Mouse (Mus musculus) hindbrain, embryonic 13.5 days (tissue): Measurements from ENCODE around the gene Pecr. TPM values are rescaled to one million over a fixed set of nuclear protein-coding genes. Genes with fewer than 3 reads are reported as not detected.

Experiments
- ATAC-seq: fragments of 200-750 bp; cut with Nextera tagmentation; 2 replicates; pipeline ENCODE4 v1.8.0; 2017; ENCODE audit warnings: moderate TSS enrichment; ENCODE audit not compliant: low FRiP score
- H3K27ac ChIP-seq: fragments of 300-500 bp; sonication (generic); 2 replicates; pipeline ENCODE4 v1.5.1; 2015; ENCODE audit warnings: inconsistent platforms, mild to moderate bottlenecking, moderate library complexity
- H3K27me3 ChIP-seq: fragments of 300-500 bp; sonication (generic); 2 replicates; pipeline ENCODE4 v1.6.1; 2015; ENCODE audit warnings: mild to moderate bottlenecking, inconsistent platforms
- H3K36me3 ChIP-seq: fragments of 300-500 bp; sonication (generic); 2 replicates; pipeline ENCODE4 v1.6.1; 2015; ENCODE audit warnings: mild to moderate bottlenecking, inconsistent platforms
- H3K4me1 ChIP-seq: fragments of 300-500 bp; sonication (generic); replicated peaks from 2 replicates; pipeline ENCODE4 v1.6.1; 2015; ENCODE audit warnings: inconsistent platforms
- H3K4me2 ChIP-seq: fragments of 300-500 bp; sonication (generic); 2 replicates; pipeline ENCODE4 v1.6.1; 2015; ENCODE audit warnings: inconsistent platforms, mild to moderate bottlenecking, moderate library complexity
- H3K4me3 ChIP-seq: fragments of 300-500 bp; sonication (generic); 2 replicates; pipeline ENCODE4 v1.5.1; 2015; ENCODE audit warnings: mild to moderate bottlenecking, inconsistent platforms
- H3K9ac ChIP-seq: fragments of 300-500 bp; sonication (generic); 2 replicates; pipeline ENCODE4 v1.6.1; 2015; ENCODE audit warnings: mild to moderate bottlenecking, inconsistent platforms
- H3K9me3 ChIP-seq: fragments of 300-500 bp; sonication (generic); 2 replicates; pipeline ENCODE4 v1.6.1; 2016; ENCODE audit warnings: inconsistent platforms
- WGBS: fragments of 180-500 bp; shearing (Covaris S2); methylation state at CpG from one replicate; pipeline ENCODE4 v1.1.7; 2015; 5-methylcytosine and 5-hydroxymethylcytosine counted together
- polyA plus RNA-seq: library from polyadenylated mRNA; unstranded; fragments of >200 nt; fragmentation: Nextera tagmentation; extraction: Ambion mirVana; gene quantifications from 2 replicates; pipeline ENCODE4 v1.2.1, GENCODE M21; 2015

The Pecr gene
- polyA plus RNA-seq, 1 experiment from 2014 or later: 8.9 TPM

DNA sequence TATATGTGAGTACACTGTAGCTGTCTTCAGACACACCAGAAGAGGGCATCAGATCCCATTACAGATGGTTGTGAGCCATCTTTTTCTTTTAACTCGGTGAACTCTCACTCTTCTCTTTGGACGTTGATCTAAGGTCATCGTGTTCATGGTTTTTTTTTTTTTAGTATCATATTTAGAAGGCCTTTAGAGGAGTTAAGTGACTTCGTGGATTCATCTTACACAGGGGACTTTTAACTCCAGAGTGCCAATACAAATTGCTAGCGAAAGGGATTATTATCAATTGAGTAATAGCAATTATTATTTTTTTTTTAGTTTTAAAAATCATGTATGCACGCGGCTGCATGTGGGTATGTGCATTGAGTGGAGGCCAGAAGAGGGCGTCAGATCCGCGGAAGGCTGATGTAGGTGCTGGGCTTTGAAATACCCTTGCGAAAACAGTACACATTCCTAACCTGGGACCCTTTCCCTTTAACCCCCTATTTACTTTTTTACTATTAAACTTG, 22.6 kb upstream of the Pecr start:
- H3K36me3 ChIP-seq: no peaks in the 10 kb centered on the region
- ATAC-seq: peak; percentile 90
- peak overlapping the region; percentile 89 for H3K27ac ChIP-seq
- peak overlapping the region; percentile 78 for H3K9ac ChIP-seq
- peak overlapping the region; percentile 64 for H3K4me2 ChIP-seq
- peak overlapping the region; percentile 62 for H3K4me3 ChIP-seq
- WGBS: 2% methylated on average over 11 of the region's 11 CpGs
- no peaks in the 10 kb centered on the region for H3K9me3 ChIP-seq
- H3K4me1 ChIP-seq: peaks cover 25% of the 10 kb centered on the region
- no peaks in the 10 kb centered on the region for H3K27me3 ChIP-seq

DNA sequence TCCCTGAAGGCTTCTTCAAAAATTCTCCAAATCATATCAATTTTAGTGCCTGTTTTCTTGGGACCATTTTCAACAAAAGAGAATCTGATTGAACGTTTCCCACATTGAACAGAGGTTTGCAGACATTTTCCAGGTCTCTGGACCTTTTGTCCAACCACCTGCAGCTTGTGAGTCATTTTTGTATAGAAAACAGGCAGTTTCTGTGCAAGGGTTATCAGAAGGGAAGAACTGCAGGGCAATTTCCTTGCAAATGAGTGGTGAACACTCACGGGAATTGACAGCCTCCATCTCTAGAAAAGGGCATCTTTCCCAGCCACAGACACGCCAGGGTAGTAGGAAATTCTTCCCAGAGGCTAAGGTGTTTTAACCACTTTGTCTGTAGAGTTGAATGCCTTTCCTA, 22.1 kb upstream of the Pecr start:
- H3K9ac ChIP-seq: no peak overlapping the region
- no peaks in the 10 kb centered on the region for H3K27me3 ChIP-seq
- peaks cover 25% of the 10 kb centered on the region for H3K4me1 ChIP-seq
- peaks cover 4% of the 10 kb centered on the region; the same call in 1 of the 2 replicates for H3K36me3 ChIP-seq
- H3K4me2 ChIP-seq: peak overlapping the region; percentile 64
- no peaks in the 10 kb centered on the region for H3K9me3 ChIP-seq
- peak overlapping the region; percentile 62; the same call in 1 of the 2 replicates for H3K27ac ChIP-seq
- H3K4me3 ChIP-seq: no peak overlapping the region
- 41% methylated on average over 3 of the region's 3 CpGs for WGBS
- no peak for ATAC-seq

DNA sequence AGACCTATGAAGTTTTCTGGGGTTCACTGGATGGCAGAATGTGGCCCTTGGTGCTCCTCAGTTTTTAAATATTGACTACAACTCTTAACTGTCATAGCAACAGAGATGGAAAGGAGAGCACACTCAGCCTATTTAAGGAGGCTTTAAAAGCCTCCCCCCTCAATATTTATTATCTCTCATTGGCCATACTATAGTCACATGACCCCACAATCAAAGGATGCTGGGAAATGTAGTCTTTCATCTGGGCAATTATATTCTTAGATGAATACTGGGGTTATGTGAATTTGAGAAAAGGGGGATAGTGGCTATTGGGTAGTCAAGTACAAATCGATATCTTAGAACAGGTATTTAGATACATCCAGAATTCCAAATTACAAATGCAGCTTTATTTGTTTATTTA, 17.7 kb upstream of the Pecr start:
- no peak overlapping the region for H3K4me3 ChIP-seq
- ATAC-seq: no peak
- H3K4me1 ChIP-seq: 0 out of 2 replicates have a peak, but pooled peaks cover 5% of the 10 kb centered on the region
- H3K9me3 ChIP-seq: no peaks in the 10 kb centered on the region
- H3K27ac ChIP-seq: no peak overlapping the region
- WGBS: 93% methylated on average over 1 of the region's 1 CpGs
- peaks cover 36% of the 10 kb centered on the region for H3K36me3 ChIP-seq
- no peak overlapping the region for H3K4me2 ChIP-seq
- no peak overlapping the region for H3K9ac ChIP-seq
- no peaks in the 10 kb centered on the region for H3K27me3 ChIP-seq

DNA sequence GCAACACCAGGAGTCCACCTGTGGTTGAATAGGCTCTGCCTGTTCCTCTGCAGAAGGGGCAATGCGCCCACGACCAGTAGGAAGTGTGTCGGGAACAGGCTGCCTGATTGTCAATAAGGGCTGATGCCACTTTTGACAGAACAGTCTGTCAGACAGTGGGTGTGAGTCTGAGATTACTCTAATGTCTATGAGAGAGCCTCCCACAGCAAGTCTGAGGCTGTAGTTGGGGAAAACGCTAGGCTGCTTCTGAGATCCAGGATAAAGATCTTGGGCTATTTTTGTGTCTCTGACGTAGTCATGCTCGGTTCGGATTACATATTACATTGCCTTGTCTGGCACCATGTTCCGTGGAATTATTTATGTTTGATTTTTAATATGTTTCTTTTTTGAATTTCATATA, 11.6 kb upstream of the Pecr start:
- H3K27me3 ChIP-seq: no peaks in the 10 kb centered on the region
- H3K4me2 ChIP-seq: no peak overlapping the region
- H3K9me3 ChIP-seq: no peaks in the 10 kb centered on the region
- no peak overlapping the region for H3K9ac ChIP-seq
- no peak overlapping the region for H3K4me3 ChIP-seq
- no peak overlapping the region for H3K27ac ChIP-seq
- peaks cover 47% of the 10 kb centered on the region for H3K36me3 ChIP-seq
- H3K4me1 ChIP-seq: no peaks in the 10 kb centered on the region
- no peak for ATAC-seq
- WGBS: 87% methylated on average over 8 of the region's 8 CpGs

DNA sequence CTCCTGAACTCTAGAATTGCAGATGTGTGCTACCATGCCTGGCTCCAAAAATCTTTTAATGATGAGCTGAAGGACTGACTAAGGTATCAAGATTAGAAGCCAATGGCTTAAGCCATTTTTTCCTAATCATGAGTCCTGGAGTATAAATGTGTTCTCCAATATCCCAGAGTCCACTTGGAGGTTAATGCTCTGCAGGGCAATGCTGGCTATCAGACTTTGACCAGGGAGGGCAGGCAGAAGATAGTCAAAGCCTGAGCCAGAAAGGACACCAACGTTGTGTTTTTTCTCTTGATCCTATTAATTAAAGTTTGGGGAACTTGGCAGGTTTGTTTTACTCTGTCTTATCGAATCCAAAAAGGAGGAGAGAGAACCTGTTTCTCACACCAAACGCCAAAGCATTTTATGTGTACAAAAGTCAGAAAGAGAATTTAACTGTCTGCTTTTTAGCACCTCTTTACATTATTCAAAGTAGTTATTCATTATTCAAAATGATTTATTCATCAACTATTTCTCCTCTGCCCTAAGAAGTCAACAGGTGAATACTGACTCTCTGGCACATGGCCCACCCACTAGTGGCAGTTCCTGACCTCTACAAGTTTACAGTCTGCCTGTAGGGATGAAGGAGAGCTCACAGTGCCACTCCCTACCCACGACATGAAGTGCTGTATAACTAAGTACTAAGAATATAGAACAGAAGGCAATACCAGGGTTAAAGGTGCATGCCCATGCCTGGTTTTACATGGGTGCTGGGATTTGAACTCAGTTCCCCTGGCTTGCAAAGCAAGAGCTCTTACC, 10.0 kb upstream of the Pecr start:
- Histone ChIP-seq H3K4me2 (no peak overlapping the region), H3K9ac (no peak overlapping the region), H3K9me3 (no peaks in the 10 kb centered on the region), H3K27me3 (no peaks in the 10 kb centered on the region), H3K4me1 (no peaks in the 10 kb centered on the region), H3K27ac (no peak overlapping the region), H3K4me3 (no peak overlapping the region), H3K36me3 (peaks cover 30% of the 10 kb centered on the region)
- no peak for ATAC-seq
- 73% methylated on average over 4 of the region's 4 CpGs for WGBS

DNA sequence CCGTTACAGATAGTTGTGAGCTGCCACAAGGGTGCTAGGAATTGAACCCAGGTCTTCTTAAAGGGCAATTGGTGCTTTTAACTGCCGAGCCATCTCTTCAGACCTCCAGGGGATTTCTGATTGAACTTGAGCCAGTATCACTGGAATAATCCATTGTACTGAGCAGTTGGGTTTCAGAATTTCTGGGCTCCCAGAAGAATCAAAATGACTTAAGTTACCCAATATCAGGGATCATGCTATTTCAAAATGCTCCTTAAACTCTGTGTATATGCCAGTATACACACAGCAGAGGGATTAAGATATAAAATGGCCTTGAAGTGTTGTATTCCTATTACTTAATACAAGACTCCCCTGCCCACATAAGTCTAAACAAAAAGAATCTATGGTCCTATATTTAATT, 7.8 kb upstream of the Pecr start:
- H3K9me3 ChIP-seq: no peaks in the 10 kb centered on the region
- H3K4me2 ChIP-seq: no peak overlapping the region
- H3K36me3 ChIP-seq: peaks cover 19% of the 10 kb centered on the region
- H3K27me3 ChIP-seq: no peaks in the 10 kb centered on the region
- H3K4me1 ChIP-seq: peaks cover 16% of the 10 kb centered on the region
- H3K9ac ChIP-seq: no peak overlapping the region
- H3K27ac ChIP-seq: no peak overlapping the region
- no peak overlapping the region for H3K4me3 ChIP-seq
- WGBS: 86% methylated on average over 2 of the region's 2 CpGs
- ATAC-seq: no peak

DNA sequence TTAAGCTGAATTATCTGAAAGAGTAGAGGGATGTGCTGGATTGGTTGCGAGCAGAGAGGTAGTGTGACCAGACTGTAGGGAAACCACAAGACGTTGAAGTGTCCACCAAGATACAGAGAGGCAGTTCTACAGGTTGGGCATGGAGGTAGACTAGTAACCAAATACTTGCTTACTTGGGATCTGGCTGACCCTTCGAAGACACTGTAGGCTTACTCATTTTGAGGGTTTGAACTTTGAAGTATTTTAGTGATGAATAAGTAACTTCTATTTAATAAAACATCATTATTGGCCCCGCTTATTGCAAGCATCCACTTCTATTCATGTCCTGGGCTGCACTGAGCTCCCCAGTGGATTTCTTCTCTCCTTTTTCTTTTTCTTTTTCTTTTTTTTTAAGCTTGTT, 7.3 kb upstream of the Pecr start:
- Histone ChIP-seq H3K4me2 (no peak overlapping the region), H3K36me3 (peaks cover 19% of the 10 kb centered on the region), H3K9me3 (no peaks in the 10 kb centered on the region), H3K4me1 (peaks cover 22% of the 10 kb centered on the region), H3K27me3 (no peaks in the 10 kb centered on the region), H3K4me3 (no peak overlapping the region), H3K9ac (no peak overlapping the region), H3K27ac (no peak overlapping the region)
- 93% methylated on average over 4 of the region's 4 CpGs for WGBS
- no peak for ATAC-seq

DNA sequence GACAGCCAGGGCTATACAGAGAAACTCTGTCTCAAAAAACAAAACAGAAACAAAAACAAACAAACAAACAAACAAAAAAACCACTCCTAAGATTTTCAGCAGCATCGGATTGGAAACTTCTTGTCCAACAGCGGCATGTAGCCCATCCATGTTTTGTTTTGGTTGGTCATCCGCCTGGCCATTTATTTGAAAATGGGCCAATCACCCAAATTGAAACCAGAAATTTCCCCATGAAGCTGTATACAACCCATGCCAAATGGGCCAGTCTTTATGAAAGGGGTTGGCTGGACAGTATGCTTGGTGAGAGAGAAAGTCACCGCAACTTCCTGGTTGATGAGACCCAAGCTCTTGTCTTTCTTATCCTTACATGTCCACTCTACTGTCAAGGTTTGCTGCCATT, 6.8 kb upstream of the Pecr start:
- 96% methylated on average over 4 of the region's 4 CpGs for WGBS
- H3K4me1 ChIP-seq: peaks cover 27% of the 10 kb centered on the region
- H3K9me3 ChIP-seq: no peaks in the 10 kb centered on the region
- no peak overlapping the region for H3K9ac ChIP-seq
- no peak overlapping the region for H3K4me2 ChIP-seq
- H3K27me3 ChIP-seq: no peaks in the 10 kb centered on the region
- no peak overlapping the region for H3K27ac ChIP-seq
- H3K4me3 ChIP-seq: no peak overlapping the region
- peaks cover 19% of the 10 kb centered on the region for H3K36me3 ChIP-seq
- ATAC-seq: no peak

DNA sequence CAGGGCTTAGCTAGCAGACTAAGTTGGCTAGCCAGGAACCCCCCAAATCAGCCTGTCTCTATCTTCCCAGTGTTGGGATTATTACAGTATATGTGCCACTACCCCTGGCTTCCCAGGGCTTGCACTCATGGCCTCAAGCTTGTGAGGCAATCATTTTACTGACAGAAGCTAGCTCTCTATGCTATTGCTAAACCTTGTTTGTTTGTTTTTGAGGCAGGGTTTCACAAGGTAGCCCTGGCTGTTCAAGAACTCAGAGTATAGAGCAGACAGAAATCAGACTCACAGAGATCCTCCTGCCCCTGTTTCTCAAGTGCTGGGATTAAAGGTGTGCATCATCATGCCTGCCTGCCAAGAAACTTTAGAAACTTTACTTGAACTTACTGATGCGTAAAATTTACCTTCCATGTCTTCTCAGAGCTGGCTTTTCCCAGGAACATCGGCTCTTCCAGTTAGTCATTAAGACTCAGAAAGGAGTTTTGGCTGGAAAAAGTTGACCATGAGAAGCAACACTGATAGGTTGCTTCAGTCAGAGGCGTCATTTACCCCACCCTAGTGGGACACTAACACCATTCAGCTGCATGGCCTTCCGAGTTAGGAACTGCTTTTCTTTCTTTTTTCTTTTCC, 4.5 kb upstream of the Pecr start:
- WGBS: 88% methylated on average over 4 of the region's 4 CpGs

DNA sequence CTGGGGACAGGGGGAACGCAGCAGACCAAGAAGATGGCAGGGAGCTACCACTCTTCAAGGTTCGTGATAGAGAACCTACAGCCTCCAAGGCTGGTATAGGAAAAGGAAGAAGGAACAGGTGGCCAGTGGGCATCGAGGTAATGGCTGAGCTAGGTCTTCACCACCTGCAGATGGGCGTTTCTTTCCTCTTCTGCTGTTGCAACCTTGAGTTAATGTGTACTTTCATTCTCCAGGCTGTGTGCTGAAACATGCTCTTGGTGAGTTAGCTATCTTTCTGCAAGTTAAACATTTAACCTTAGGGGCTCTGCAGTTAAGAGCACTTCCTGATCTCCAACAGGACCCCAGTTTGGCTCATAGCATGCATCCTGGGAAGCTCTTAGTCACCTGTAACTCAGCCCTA, 3.8 kb upstream of the Pecr start:
- no peak overlapping the region for H3K9ac ChIP-seq
- WGBS: 86% methylated on average over 4 of the region's 4 CpGs
- H3K9me3 ChIP-seq: no peaks in the 10 kb centered on the region
- H3K4me1 ChIP-seq: peaks cover 38% of the 10 kb centered on the region
- ATAC-seq: no peak
- H3K4me3 ChIP-seq: no peak overlapping the region
- H3K4me2 ChIP-seq: peak overlapping the region; percentile 81; the same call in 1 of the 2 replicates
- H3K27ac ChIP-seq: peak overlapping the region; percentile 94
- H3K36me3 ChIP-seq: peaks cover 3% of the 10 kb centered on the region
- H3K27me3 ChIP-seq: no peaks in the 10 kb centered on the region

More for the DNA sequence above, 4.5 kb upstream of the Pecr start:
- no peak overlapping the region for H3K27ac ChIP-seq
- no peak overlapping the region for H3K9ac ChIP-seq
- no peaks in the 10 kb centered on the region for H3K9me3 ChIP-seq
- H3K4me2 ChIP-seq: no peak overlapping the region
- no peak overlapping the region for H3K4me3 ChIP-seq
- H3K36me3 ChIP-seq: peaks cover 4% of the 10 kb centered on the region
- ATAC-seq: no peak
- H3K4me1 ChIP-seq: peaks cover 38% of the 10 kb centered on the region
- H3K27me3 ChIP-seq: no peaks in the 10 kb centered on the region

DNA sequence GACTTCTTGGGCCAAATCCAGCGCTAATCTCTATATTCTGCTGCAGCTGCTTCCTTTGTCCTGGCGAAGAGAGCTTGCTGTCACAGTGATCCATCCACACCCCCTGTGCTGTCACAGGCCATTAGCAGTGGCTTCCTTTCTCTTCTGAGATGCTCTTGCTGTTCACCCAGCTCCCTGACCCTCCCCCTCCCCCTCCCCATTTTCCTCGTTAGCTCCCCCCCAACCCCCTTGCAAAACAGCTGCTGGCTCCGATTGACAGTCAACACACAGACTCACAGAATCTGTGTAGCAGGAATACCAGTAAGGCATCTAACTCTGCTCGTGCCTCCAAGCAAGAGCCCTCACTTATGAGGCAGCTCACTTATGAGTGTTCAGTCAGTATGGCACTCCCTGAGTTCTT, 2.8 kb upstream of the Pecr start:
- peak overlapping the region; percentile 94 for H3K27ac ChIP-seq
- peak overlapping the region; percentile 81 for H3K4me2 ChIP-seq
- 11% methylated on average over 5 of the region's 5 CpGs for WGBS
- no peaks in the 10 kb centered on the region for H3K27me3 ChIP-seq
- H3K9me3 ChIP-seq: no peaks in the 10 kb centered on the region
- H3K36me3 ChIP-seq: no peaks in the 10 kb centered on the region; the same call in 1 of the 2 replicates
- peak overlapping the region; percentile 19; the same call in 1 of the 2 replicates for H3K4me3 ChIP-seq
- peaks cover 38% of the 10 kb centered on the region for H3K4me1 ChIP-seq
- ATAC-seq: peak; percentile 52
- H3K9ac ChIP-seq: peak overlapping the region; percentile 89

DNA sequence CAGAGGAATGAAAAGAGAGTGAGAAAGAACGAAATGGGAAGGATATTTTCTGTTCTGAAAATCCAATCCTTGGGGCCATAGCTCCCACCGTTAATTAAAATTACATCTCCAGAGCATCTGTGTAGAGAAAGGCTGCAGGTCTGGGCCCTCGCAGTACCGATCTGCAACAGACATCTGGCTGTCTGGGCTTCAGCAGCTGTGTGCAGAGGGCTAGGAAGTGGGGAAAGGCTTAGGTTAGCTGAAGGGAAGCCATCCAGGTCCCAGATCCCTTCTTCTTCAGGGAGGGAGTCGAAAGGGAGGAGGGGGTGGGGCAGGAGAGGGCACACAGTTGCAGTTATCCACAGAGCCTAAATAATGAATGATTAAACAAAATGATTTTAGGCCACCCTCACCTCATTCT, 425 bp upstream of the Pecr start:
- H3K27me3 ChIP-seq: no peaks in the 10 kb centered on the region
- H3K9ac ChIP-seq: peak overlapping the region; percentile 89
- peak overlapping the region; percentile 94 for H3K27ac ChIP-seq
- peak; percentile 75 for ATAC-seq
- peak overlapping the region; percentile 81 for H3K4me2 ChIP-seq
- no peaks in the 10 kb centered on the region; the same call in 1 of the 2 replicates for H3K36me3 ChIP-seq
- peaks cover 38% of the 10 kb centered on the region for H3K4me1 ChIP-seq
- peak overlapping the region; percentile 54 for H3K4me3 ChIP-seq
- no peaks in the 10 kb centered on the region for H3K9me3 ChIP-seq
- 3% methylated on average over 5 of the region's 5 CpGs for WGBS
